Mouse (Mus musculus) heart, postnatal 36 days (tissue): Measurements from ENCODE around the gene Ndufv3. TPM values are rescaled to one million over a fixed set of nuclear protein-coding genes. Genes with fewer than 3 reads are reported as not detected.
"Not testable (repeated sequence)": the region's sequence is repeated elsewhere in the genome, so short reads cannot be mapped to it uniquely, and the experiment has no call there.

Experiments
- DNase-seq, 2 experiments: peaks; one replicate each; pipeline ENCODE4 v3.0.0; 2021 to 2022
- intact Hi-C: fragments of 180-260 bp; cut with DNase I; formaldehyde crosslinking; loops from one replicate; pipeline ENCODE4 v1.15.1; 2025
- total RNA-seq, 2 experiments: library from RNA; stranded (reverse); gene quantifications; 2 replicates each; pipeline ENCODE4 v1.2.3; 2021

Gene Ndufv3
- total RNA-seq, 2 experiments from 2014 or later: 1,294 to 1,573 TPM

GRCm38 (mm10) chr17:31510944-31511343 is 9.0 kb upstream of the Ndufv3 start:
- intact Hi-C loops: loop anchor here (5.0 kb wide), 1 partner anchor 146 kb away; the partner anchor contains the start of gene U2af1
- DNase-seq: no peak

- intact Hi-C loops: loop anchor here (2.0 to 5.0 kb wide), 2 partner anchors 53 to 145 kb away; partner anchors contain the start of genes Pknox1 and U2af1
- peak; percentile 85 to 86 for DNase-seq
These were observed 8.0 kb upstream of the Ndufv3 start for GRCm38 (mm10) chr17:31511792-31512495.

GRCm38 (mm10) chr17:31512593-31512992 is 7.3 kb upstream of the Ndufv3 start:
- intact Hi-C loops: loop anchor here (2.0 to 5.0 kb wide), 2 partner anchors 52 to 145 kb away; partner anchors contain the start of genes Pknox1 and U2af1
- no peak for DNase-seq

- no peak for DNase-seq
- intact Hi-C loops: loop anchor here (5.0 kb wide), 1 partner anchor 143 kb away; the partner anchor contains the start of gene U2af1
These were observed 5.2 kb upstream of the Ndufv3 start for GRCm38 (mm10) chr17:31514696-31515095.

GRCm38 (mm10) chr17:31519344-31519945 is 470 bp upstream of the Ndufv3 start:
- DNase-seq: no peak
- intact Hi-C loops: no loop called here

GRCm38 (mm10) chr17:31520895-31521294 is 980 bp downstream of the Ndufv3 start:
- peak; percentile 64 to 69 for DNase-seq
- intact Hi-C loops: loop anchor here (2.0 kb wide), 1 partner anchor 42 kb away; no protein-coding TSS in a partner anchor

- intact Hi-C loops: loop anchor here (2.0 kb wide), 1 partner anchor 41 kb away; no protein-coding TSS in a partner anchor
These were observed 2.0 kb downstream of the Ndufv3 start for GRCm38 (mm10) chr17:31521948-31522347.

GRCm38 (mm10) chr17:31525114-31525513 is 5.2 kb downstream of the Ndufv3 start:
- intact Hi-C loops: no loop called here
- no peak for DNase-seq

More at GRCm38 (mm10) chr17:31521948-31522347, 2.0 kb downstream of the Ndufv3 start:
- no peak for DNase-seq

GRCm38 (mm10) chr17:31525816-31526215 is 5.9 kb downstream of the Ndufv3 start:
- DNase-seq: no peak
- intact Hi-C loops: no loop called here

GRCm38 (mm10) chr17:31529314-31529713 is 9.4 kb downstream of the Ndufv3 start:
- no peak for DNase-seq
- intact Hi-C loops: no loop called here

GRCm38 (mm10) chr17:31531441-31532158 is 11.7 kb downstream of the Ndufv3 start:
- no peak for DNase-seq
- intact Hi-C loops: no loop called here

- DNase-seq, intact Hi-C loops: not testable (repeated sequence)
These were observed 12.4 kb downstream of the Ndufv3 start for GRCm38 (mm10) chr17:31532331-31532730.

GRCm38 (mm10) chr17:31535358-31535757 is 15.4 kb downstream of the Ndufv3 start:
- DNase-seq: no peak
- intact Hi-C loops: no loop called here

- intact Hi-C loops: loop anchor here (2.0 kb wide), 1 partner anchor 21 kb away; no protein-coding TSS in a partner anchor
- DNase-seq: peak; percentile 63 to 68
These were observed 16.1 kb downstream of the Ndufv3 start for GRCm38 (mm10) chr17:31535871-31536629.

- intact Hi-C loops: no loop called here
These were observed 20.2 kb downstream of the Ndufv3 start for GRCm38 (mm10) chr17:31540101-31540500.

GRCm38 (mm10) chr17:31540809-31541459 is 21.0 kb downstream of the Ndufv3 start:
- intact Hi-C loops: no loop called here
- no peak for DNase-seq

More at GRCm38 (mm10) chr17:31540101-31540500, 20.2 kb downstream of the Ndufv3 start:
- no peak for DNase-seq

GRCm38 (mm10) chr17:31541460-31541831 is 21.5 kb downstream of the Ndufv3 start:
- intact Hi-C loops: no loop called here
- no peak for DNase-seq

GRCm38 (mm10) chr17:31543574-31543973 is 23.7 kb downstream of the Ndufv3 start:
- no peak for DNase-seq
- intact Hi-C loops: no loop called here

- intact Hi-C loops: no loop called here
- no peak for DNase-seq
These were observed 26.7 kb downstream of the Ndufv3 start for GRCm38 (mm10) chr17:31546444-31547196.
